Mouse (Mus musculus): ENCODE measurements around the gene Pde4dip. TPM values are rescaled to one million over a fixed set of nuclear protein-coding genes. Genes with fewer than 3 reads are reported as not detected.
A peak's percentile ranks its signal among the peaks of the same experiment; 100 is the strongest.

The Pde4dip gene
- total and polyA plus RNA-seq, 3 experiments, result 1,061 to 1,897 (median 1,629) TPM

DNA sequence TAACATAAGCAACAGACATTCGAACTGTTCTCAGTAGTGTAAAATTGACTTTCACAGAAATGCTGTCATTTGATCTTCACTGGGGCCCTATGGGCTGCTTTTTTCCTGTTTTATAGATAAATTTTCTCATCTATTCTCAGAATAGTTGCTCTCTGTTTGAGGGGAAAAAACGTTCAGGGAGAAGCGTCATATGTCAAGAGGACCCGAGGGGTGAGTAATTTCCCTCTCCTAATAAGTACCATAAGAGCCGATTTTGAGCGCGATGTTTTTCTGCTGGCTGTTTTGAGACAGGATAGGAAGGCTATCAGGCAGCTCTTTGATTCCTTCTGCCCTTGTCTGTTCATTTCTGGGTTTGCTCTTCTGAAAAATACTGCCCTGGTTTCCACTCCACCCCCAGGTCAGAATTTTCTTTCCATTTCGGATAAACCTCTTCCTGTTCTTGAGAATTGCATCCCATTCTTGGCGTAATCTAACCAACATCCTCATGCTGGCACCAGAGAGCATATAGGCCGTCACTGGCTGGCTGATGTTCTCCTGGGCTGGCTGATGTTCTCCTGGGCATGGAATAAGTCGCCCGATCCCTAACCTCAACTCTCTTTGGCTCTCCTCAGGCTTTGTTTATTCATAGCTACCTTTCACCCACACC, 41.8 kb upstream of the Pde4dip start:
- Histone ChIP-seq H3K4me1 (ENCODE audit: control insufficient read depth, insufficient read depth, low read length) (peaks cover 2% of the 10 kb centered on the region; the same call in 1 of the 2 replicates), H3K27me3 (ENCODE audit: control insufficient read depth, insufficient read depth, low read length) (peaks cover 4% of the 10 kb centered on the region; the same call in 1 of the 2 replicates), H3K9ac (ENCODE audit: low read depth, low read length) (no peak overlapping the region), H3K27ac (no peak overlapping the region), H3K79me2 (replicated peaks; ENCODE audit: control insufficient read depth, insufficient read depth, low read length) (no peaks in the 10 kb centered on the region), H3K4me3 (no peak overlapping the region), H3K36me3 (ENCODE audit: control insufficient read depth, insufficient read depth, low read length) (no peaks in the 10 kb centered on the region)
- intact Hi-C loops (cut with DNase I), result loop anchor here (5.0 kb wide), 1 partner anchor 82 kb away; the partner anchor contains the start of gene Notch2
- DNase-seq, result peak in 1 of 2 experiments; percentile 10
- TF ChIP-seq EP300 (IDR thresholded peaks at IDR 0.05; ENCODE audit: insufficient read depth, low read depth, low read length) (no peak), CTCF (IDR thresholded peaks at IDR 0.05) (peak; percentile 14; the same call in 1 of the 2 replicates), POLR2A (IDR thresholded peaks at IDR 0.05; ENCODE audit: insufficient read depth, low read depth, low read length) (no peak)
- 34% methylated on average over 12 of the region's 12 CpGs for WGBS

DNA sequence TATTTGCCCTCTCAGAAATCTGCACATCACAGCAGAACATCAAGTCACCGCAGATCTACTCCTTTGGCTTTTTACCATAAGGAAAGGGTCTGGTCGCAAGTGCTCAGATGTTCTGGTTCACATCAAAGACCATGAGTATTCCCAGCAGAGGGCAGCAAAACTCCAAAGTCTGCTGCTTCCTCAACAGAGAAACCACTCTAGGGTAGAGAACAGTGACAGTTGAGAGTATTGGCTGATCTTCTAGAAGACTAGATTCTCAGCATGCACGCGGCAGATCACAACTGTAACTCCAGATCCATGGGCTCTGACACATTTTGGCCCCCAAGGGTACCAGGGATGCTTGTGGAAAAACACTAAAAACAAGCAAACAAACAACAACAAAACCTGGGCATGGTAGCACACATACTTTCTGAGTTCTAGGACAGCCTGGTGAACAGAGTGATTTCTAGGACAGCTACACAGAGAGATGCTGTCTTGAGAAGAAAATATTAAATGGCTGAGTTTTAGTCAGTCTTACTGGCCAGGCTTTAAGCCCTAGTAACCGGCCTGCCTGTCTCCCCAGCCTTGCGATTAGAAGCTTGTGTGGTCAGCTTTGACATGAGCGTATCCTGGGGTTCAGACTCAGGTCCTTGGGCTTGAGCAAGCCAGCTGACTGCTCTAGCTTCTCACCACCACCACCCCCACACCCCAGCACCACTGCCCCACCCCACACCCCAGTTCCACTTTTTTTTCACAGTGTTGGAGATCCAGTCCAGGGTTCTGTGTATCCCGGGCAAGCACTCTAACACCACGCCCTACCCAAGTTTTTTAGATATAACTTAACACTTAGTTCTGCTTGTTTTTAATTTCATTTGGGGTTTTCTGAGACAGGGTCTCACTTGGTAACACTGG, 40.7 kb upstream of the Pde4dip start:
- no peak overlapping the region for H3K9ac ChIP-seq (ENCODE audit: low read depth, low read length)
- H3K36me3 ChIP-seq (ENCODE audit: control insufficient read depth, insufficient read depth, low read length), result no peaks in the 10 kb centered on the region
- 56% methylated on average over 9 of the region's 9 CpGs for WGBS
- H3K27ac ChIP-seq, result no peak overlapping the region
- TF ChIP-seq CTCF (IDR thresholded peaks at IDR 0.05), result peak; percentile 77
- 0 out of 2 replicates have a peak, but pooled peaks have one; percentile 38 for TF ChIP-seq EP300 (IDR thresholded peaks at IDR 0.05; ENCODE audit: insufficient read depth, low read depth, low read length)
- TF ChIP-seq POLR2A (IDR thresholded peaks at IDR 0.05; ENCODE audit: insufficient read depth, low read depth, low read length), result no peak
- no peak overlapping the region for H3K4me3 ChIP-seq
- peaks cover 2% of the 10 kb centered on the region; the same call in 1 of the 2 replicates for H3K4me1 ChIP-seq (ENCODE audit: control insufficient read depth, insufficient read depth, low read length)
- H3K79me2 ChIP-seq (replicated peaks; ENCODE audit: control insufficient read depth, insufficient read depth, low read length), result no peaks in the 10 kb centered on the region
- H3K27me3 ChIP-seq (ENCODE audit: control insufficient read depth, insufficient read depth, low read length), result peaks cover 4% of the 10 kb centered on the region; the same call in 1 of the 2 replicates
- DNase-seq, result peak; percentile 65 to 67
- intact Hi-C loops (cut with DNase I), result loop anchor here (1.0 to 5.0 kb wide), 4 partner anchors 113 to 383 kb away; no protein-coding TSS in a partner anchor

GRCm38 (mm10) chr3:97927322-97927721, 38.8 kb upstream of the Pde4dip start:
- DNase-seq, result no peak
- H3K36me3 ChIP-seq (ENCODE audit: control insufficient read depth, insufficient read depth, low read length), result no peaks in the 10 kb centered on the region
- no peak overlapping the region for H3K4me3 ChIP-seq
- no peaks in the 10 kb centered on the region for H3K79me2 ChIP-seq (replicated peaks; ENCODE audit: control insufficient read depth, insufficient read depth, low read length)
- no peak overlapping the region for H3K27ac ChIP-seq
- peaks cover 2% of the 10 kb centered on the region; the same call in 1 of the 2 replicates for H3K4me1 ChIP-seq (ENCODE audit: control insufficient read depth, insufficient read depth, low read length)
- H3K27me3 ChIP-seq (ENCODE audit: control insufficient read depth, insufficient read depth, low read length), result peaks cover 4% of the 10 kb centered on the region; the same call in 1 of the 2 replicates
- H3K9ac ChIP-seq (ENCODE audit: low read depth, low read length), result no peak overlapping the region
- WGBS, result 53% methylated on average over 4 of the region's 4 CpGs
- intact Hi-C loops (cut with DNase I), result loop anchor here (5.0 kb wide), 3 partner anchors 115 to 385 kb away; no protein-coding TSS in a partner anchor
- TF ChIP-seq CTCF (IDR thresholded peaks at IDR 0.05), result no peak
- TF ChIP-seq EP300 (IDR thresholded peaks at IDR 0.05; ENCODE audit: insufficient read depth, low read depth, low read length), result no peak
- TF ChIP-seq POLR2A (IDR thresholded peaks at IDR 0.05; ENCODE audit: insufficient read depth, low read depth, low read length), result no peak

- no peak overlapping the region for H3K4me3 ChIP-seq
- no peaks in the 10 kb centered on the region for H3K36me3 ChIP-seq (ENCODE audit: control insufficient read depth, insufficient read depth, low read length)
- H3K27me3 ChIP-seq (ENCODE audit: control insufficient read depth, insufficient read depth, low read length), result no peaks in the 10 kb centered on the region
- 89% methylated on average over 2 of the region's 2 CpGs for whole genome bisulfite sequencing
- no peaks in the 10 kb centered on the region for H3K79me2 ChIP-seq (replicated peaks; ENCODE audit: control insufficient read depth, insufficient read depth, low read length)
- H3K9ac ChIP-seq (ENCODE audit: low read depth, low read length), result no peak overlapping the region
- H3K27ac ChIP-seq, result no peak overlapping the region
- DNase-seq, result no peak
- intact Hi-C loops (cut with DNase I), result loop anchor here (5.0 kb wide), 3 partner anchors 117 to 387 kb away; no protein-coding TSS in a partner anchor
- no peak for TF ChIP-seq CTCF (IDR thresholded peaks at IDR 0.05)
- no peak for TF ChIP-seq POLR2A (IDR thresholded peaks at IDR 0.05; ENCODE audit: insufficient read depth, low read depth, low read length)
- TF ChIP-seq EP300 (IDR thresholded peaks at IDR 0.05; ENCODE audit: insufficient read depth, low read depth, low read length), result no peak
- no peaks in the 10 kb centered on the region; the same call in 1 of the 2 replicates for H3K4me1 ChIP-seq (ENCODE audit: control insufficient read depth, insufficient read depth, low read length)
Observed at GRCm38 (mm10) chr3:97925246-97925645, 36.7 kb upstream of the Pde4dip start.

GRCm38 (mm10) chr3:97918885-97919550, 30.5 kb upstream of the Pde4dip start:
- Histone ChIP-seq H3K9ac (ENCODE audit: low read depth, low read length) (no peak overlapping the region), H3K27me3 (ENCODE audit: control insufficient read depth, insufficient read depth, low read length) (no peaks in the 10 kb centered on the region), H3K4me3 (no peak overlapping the region), H3K4me1 (ENCODE audit: control insufficient read depth, insufficient read depth, low read length) (no peaks in the 10 kb centered on the region), H3K27ac (no peak overlapping the region), H3K36me3 (ENCODE audit: control insufficient read depth, insufficient read depth, low read length) (no peaks in the 10 kb centered on the region; the same call in 1 of the 2 replicates), H3K79me2 (replicated peaks; ENCODE audit: control insufficient read depth, insufficient read depth, low read length) (no peaks in the 10 kb centered on the region)
- intact Hi-C loops (cut with DNase I), result no loop called here
- TF ChIP-seq POLR2A (IDR thresholded peaks at IDR 0.05; ENCODE audit: insufficient read depth, low read depth, low read length) (no peak), EP300 (IDR thresholded peaks at IDR 0.05; ENCODE audit: insufficient read depth, low read depth, low read length) (no peak), CTCF (IDR thresholded peaks at IDR 0.05) (no peak)
- WGBS, result 93% methylated on average over 10 of the region's 10 CpGs
- no peak for DNase-seq
